Mouse (Mus musculus) kidney, adult 2 months (tissue): ENCODE measurements around the gene Exosc8.

ENCODE experiments used
- CTCF ChIP-seq: fragments of 200-500 bp; conservative IDR thresholded peaks from 2 replicates; pipeline ENCODE4 v1.5.1; 2011; ENCODE audit warnings: low read depth, mild to moderate bottlenecking, control low read depth, low read length, moderate library complexity, mixed read lengths; ENCODE audit not compliant: insufficient read depth, insufficient read length
- POLR2A ChIP-seq: fragments of 200-500 bp; IDR thresholded peaks from one replicate; pipeline ENCODE4 v1.6.1; 2011; ENCODE audit warnings: low read depth, low read length, control low read depth

DNA sequence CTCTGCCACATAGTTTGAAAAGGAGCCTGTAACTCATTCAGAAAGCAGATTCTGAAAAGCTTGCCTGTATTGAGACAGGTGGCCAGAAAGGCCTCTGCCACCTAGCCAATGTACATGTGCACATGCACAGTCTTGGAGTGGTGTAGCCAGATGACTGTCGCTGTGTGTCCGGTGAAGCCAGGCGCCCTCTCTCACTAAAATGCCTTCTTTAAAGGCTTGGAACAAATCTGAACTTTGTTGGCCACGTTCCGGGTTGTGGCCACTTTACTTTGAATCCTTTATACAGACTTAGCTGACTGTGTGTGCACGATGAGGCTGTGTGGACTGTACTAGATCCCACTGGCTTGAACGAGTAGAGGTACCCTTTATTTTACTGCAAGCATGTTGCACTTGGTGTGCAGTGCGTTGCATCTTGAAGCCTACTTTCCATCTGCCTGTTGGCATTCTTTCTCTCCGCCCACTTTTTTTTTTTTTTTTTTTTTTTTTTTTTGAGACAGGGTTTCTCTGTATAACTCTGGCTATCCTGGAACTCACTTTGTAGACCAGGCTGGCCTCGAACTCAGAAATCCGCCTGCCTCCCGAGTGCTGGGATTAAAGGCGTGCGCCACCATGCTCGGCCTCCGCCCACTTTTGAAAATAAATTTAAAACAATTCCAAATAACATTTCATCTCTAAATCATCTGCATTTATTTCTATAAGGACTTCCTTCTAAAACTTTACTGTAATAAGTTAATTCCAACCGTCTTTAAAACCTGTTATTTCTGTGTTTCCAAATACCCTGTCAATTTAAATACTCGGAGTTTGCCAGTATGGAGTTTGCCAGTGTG lies 1.1 kb upstream of the Exosc8 start:
- no peak for TF ChIP-seq POLR2A
- TF ChIP-seq CTCF = no peak
